Mouse (Mus musculus): ENCODE data around the gene Akr1c19. TPM values are rescaled to one million over a fixed set of nuclear protein-coding genes. Genes with fewer than 3 reads are reported as not detected.
A peak's percentile ranks its signal among the peaks of the same experiment; 100 is the strongest.
"Not testable (repeated sequence)": the region's sequence is repeated elsewhere in the genome, so short reads cannot be mapped to it uniquely, and the experiment has no call there.

The Akr1c19 gene
- polyA plus RNA-seq, 1 experiment from 2014 or later, result 0.36 TPM

GRCm38 (mm10) chr13:4230841-4231623 is 2.5 kb downstream of the Akr1c19 start:
- Histone ChIP-seq H3K4me2 (no peak overlapping the region), H3K27me3 (no peaks in the 10 kb centered on the region), H3K4me1 (no peaks in the 10 kb centered on the region), H3K9ac (no peak overlapping the region), H3K9me3 (no peaks in the 10 kb centered on the region), H3K4me3 (no peak overlapping the region), H3K27ac (no peak overlapping the region), H3K36me3 (no peaks in the 10 kb centered on the region)
- ATAC-seq (ENCODE audit: insufficient number of reproducible peaks, low FRiP score, low TSS enrichment, low read depth), result no peak
- WGBS, result 83% methylated on average over 8 of the region's 8 CpGs

- Histone ChIP-seq H3K27me3 (no peaks in the 10 kb centered on the region), H3K27ac (no peak overlapping the region), H3K36me3 (no peaks in the 10 kb centered on the region), H3K4me2 (no peak overlapping the region), H3K4me3 (no peak overlapping the region), H3K9me3 (no peaks in the 10 kb centered on the region), H3K4me1 (no peaks in the 10 kb centered on the region), H3K9ac (no peak overlapping the region)
- no peak for ATAC-seq (ENCODE audit: insufficient number of reproducible peaks, low FRiP score, low TSS enrichment, low read depth)
- 76% methylated on average over 1 of the region's 1 CpGs for WGBS
Observed at GRCm38 (mm10) chr13:4233135-4233534, 4.6 kb downstream of the Akr1c19 start.

GRCm38 (mm10) chr13:4233536-4234172 is 5.2 kb downstream of the Akr1c19 start:
- Histone ChIP-seq H3K9ac (no peak overlapping the region), H3K36me3 (no peaks in the 10 kb centered on the region), H3K4me3 (no peak overlapping the region), H3K4me1 (no peaks in the 10 kb centered on the region), H3K27me3 (no peaks in the 10 kb centered on the region), H3K9me3 (no peaks in the 10 kb centered on the region), H3K4me2 (no peak overlapping the region), H3K27ac (no peak overlapping the region)
- 73% methylated on average over 3 of the region's 3 CpGs for WGBS
- ATAC-seq (ENCODE audit: insufficient number of reproducible peaks, low FRiP score, low TSS enrichment, low read depth), result no peak

- no peaks in the 10 kb centered on the region for H3K36me3 ChIP-seq
- peak overlapping the region; percentile 25 for H3K4me3 ChIP-seq
- no peaks in the 10 kb centered on the region for H3K27me3 ChIP-seq
- no peaks in the 10 kb centered on the region for H3K9me3 ChIP-seq
- H3K27ac ChIP-seq, result no peak overlapping the region
- H3K9ac ChIP-seq, result 0 out of 2 replicates have a peak overlapping the region, but pooled peaks have one; percentile 17
- H3K4me1 ChIP-seq, result peaks cover 5% of the 10 kb centered on the region
- peak overlapping the region; percentile 50 for H3K4me2 ChIP-seq
- no peak for ATAC-seq (ENCODE audit: insufficient number of reproducible peaks, low FRiP score, low TSS enrichment, low read depth)
- WGBS, result 2% methylated on average over 13 of the region's 13 CpGs
Observed at GRCm38 (mm10) chr13:4244861-4245559, 16.5 kb downstream of the Akr1c19 start.

GRCm38 (mm10) chr13:4249347-4249746 is 20.8 kb downstream of the Akr1c19 start:
- ATAC-seq (ENCODE audit: insufficient number of reproducible peaks, low FRiP score, low TSS enrichment, low read depth), result no peak
- 60% methylated on average over 3 of the region's 3 CpGs for WGBS

GRCm38 (mm10) chr13:4256894-4257293 is 28.4 kb downstream of the Akr1c19 start:
- not testable (repeated sequence) for ATAC-seq (ENCODE audit: insufficient number of reproducible peaks, low FRiP score, low TSS enrichment, low read depth); H3K4me2 ChIP-seq; H3K36me3 ChIP-seq; H3K9ac ChIP-seq; H3K4me1 ChIP-seq; H3K4me3 ChIP-seq; H3K27me3 ChIP-seq; H3K27ac ChIP-seq; H3K9me3 ChIP-seq

More at GRCm38 (mm10) chr13:4249347-4249746, 20.8 kb downstream of the Akr1c19 start:
- Histone ChIP-seq H3K9me3 (no peaks in the 10 kb centered on the region), H3K4me2 (no peak overlapping the region), H3K4me1 (peaks cover 5% of the 10 kb centered on the region), H3K36me3 (no peaks in the 10 kb centered on the region), H3K27ac (no peak overlapping the region), H3K9ac (no peak overlapping the region), H3K27me3 (no peaks in the 10 kb centered on the region), H3K4me3 (no peak overlapping the region)

- H3K27ac ChIP-seq, result no peak overlapping the region
- no peaks in the 10 kb centered on the region for H3K27me3 ChIP-seq
- no peaks in the 10 kb centered on the region for H3K36me3 ChIP-seq
- no peak overlapping the region for H3K9ac ChIP-seq
- no peak overlapping the region for H3K4me2 ChIP-seq
- H3K4me3 ChIP-seq, result no peak overlapping the region
- no peaks in the 10 kb centered on the region for H3K9me3 ChIP-seq
- no peak for ATAC-seq (ENCODE audit: insufficient number of reproducible peaks, low FRiP score, low TSS enrichment, low read depth)
- no peaks in the 10 kb centered on the region for H3K4me1 ChIP-seq
- 72% methylated on average over 6 of the region's 6 CpGs for WGBS
Observed at GRCm38 (mm10) chr13:4257349-4257748, 28.8 kb downstream of the Akr1c19 start.

- ATAC-seq (ENCODE audit: insufficient number of reproducible peaks, low FRiP score, low TSS enrichment, low read depth), result no peak
- WGBS, result 83% methylated on average over 3 of the region's 3 CpGs
- Histone ChIP-seq H3K27me3 (no peaks in the 10 kb centered on the region), H3K27ac (no peak overlapping the region), H3K9me3 (no peaks in the 10 kb centered on the region), H3K4me2 (no peak overlapping the region), H3K4me1 (no peaks in the 10 kb centered on the region), H3K9ac (no peak overlapping the region), H3K4me3 (no peak overlapping the region), H3K36me3 (no peaks in the 10 kb centered on the region)
Observed at GRCm38 (mm10) chr13:4264612-4265011, 36.1 kb downstream of the Akr1c19 start.

- no peak for ATAC-seq (ENCODE audit: insufficient number of reproducible peaks, low FRiP score, low TSS enrichment, low read depth)
- H3K27me3 ChIP-seq, result no peaks in the 10 kb centered on the region
- no peaks in the 10 kb centered on the region for H3K9me3 ChIP-seq
- H3K4me3 ChIP-seq, result no peak overlapping the region
- no peak overlapping the region for H3K4me2 ChIP-seq
- H3K9ac ChIP-seq, result no peak overlapping the region
- H3K4me1 ChIP-seq, result no peaks in the 10 kb centered on the region
- WGBS, result 89% methylated on average over 2 of the region's 2 CpGs
- no peaks in the 10 kb centered on the region for H3K36me3 ChIP-seq
- H3K27ac ChIP-seq, result no peak overlapping the region
Observed at GRCm38 (mm10) chr13:4265047-4265446, 36.5 kb downstream of the Akr1c19 start.

- not testable (repeated sequence) for H3K36me3 ChIP-seq; ATAC-seq (ENCODE audit: insufficient number of reproducible peaks, low FRiP score, low TSS enrichment, low read depth); H3K9ac ChIP-seq; H3K9me3 ChIP-seq; H3K27ac ChIP-seq; H3K4me2 ChIP-seq; H3K27me3 ChIP-seq; H3K4me1 ChIP-seq; H3K4me3 ChIP-seq
- 84% methylated on average over 2 of the region's 2 CpGs for WGBS
Observed at GRCm38 (mm10) chr13:4265455-4265854, 37.0 kb downstream of the Akr1c19 start.

- Histone ChIP-seq H3K27me3 (no peaks in the 10 kb centered on the region), H3K36me3 (no peaks in the 10 kb centered on the region), H3K9me3 (no peaks in the 10 kb centered on the region), H3K4me1 (no peaks in the 10 kb centered on the region), H3K27ac (no peak overlapping the region), H3K9ac (no peak overlapping the region), H3K4me2 (no peak overlapping the region), H3K4me3 (no peak overlapping the region)
- no peak for ATAC-seq (ENCODE audit: insufficient number of reproducible peaks, low FRiP score, low TSS enrichment, low read depth)
Observed at GRCm38 (mm10) chr13:4270860-4271259, 42.4 kb downstream of the Akr1c19 start.

GRCm38 (mm10) chr13:4277526-4277925 is 49.0 kb downstream of the Akr1c19 start:
- Histone ChIP-seq H3K9me3 (no peaks in the 10 kb centered on the region), H3K4me3 (no peak overlapping the region), H3K36me3 (no peaks in the 10 kb centered on the region), H3K9ac (no peak overlapping the region), H3K4me1 (no peaks in the 10 kb centered on the region), H3K4me2 (no peak overlapping the region), H3K27me3 (no peaks in the 10 kb centered on the region), H3K27ac (no peak overlapping the region)
- WGBS, result 87% methylated on average over 2 of the region's 2 CpGs
- ATAC-seq (ENCODE audit: insufficient number of reproducible peaks, low FRiP score, low TSS enrichment, low read depth), result no peak

Measured in limb, embryonic 15.5 days (tissue).